Mouse (Mus musculus) heart, postnatal 25 days (tissue): ENCODE measurements around the gene Olfr536. TPM values are rescaled to one million over a fixed set of nuclear protein-coding genes. Genes with fewer than 3 reads are reported as not detected.
"Not testable (repeated sequence)": the region's sequence is repeated elsewhere in the genome, so short reads cannot be mapped to it uniquely, and the experiment has no call there.

Experiments
- DNase-seq: peaks from one replicate; pipeline ENCODE4 v3.0.0; 2022; ENCODE audit warnings: low spot score
- intact Hi-C: fragments of 180-260 bp; cut with DNase I; formaldehyde crosslinking; loops from one replicate; pipeline ENCODE4 v1.15.1; 2025
- total RNA-seq, 2 experiments: library from RNA; stranded (reverse); gene quantifications; 2 replicates each; pipeline ENCODE4 v1.2.3; 2021

Olfr536 gene
- not detected for total RNA-seq

GRCm38 (mm10) chr7:140507346-140508021 lies at the start of gene Olfr536:
TSS of gene Olfr536 (minus strand) at chr7:140507396.
- intact Hi-C loops: not testable (repeated sequence)

GRCm38 (mm10) chr7:140539746-140540145 lies 32.5 kb upstream of the Olfr536 start:
- intact Hi-C loops: no loop called here
- DNase-seq: no peak

More at GRCm38 (mm10) chr7:140507346-140508021, at the start of gene Olfr536:
- DNase-seq: not testable (repeated sequence)

GRCm38 (mm10) chr7:140494702-140495101 lies 12.5 kb downstream of the Olfr536 start:
- DNase-seq: no peak
- intact Hi-C loops: no loop called here

GRCm38 (mm10) chr7:140494231-140494630 lies 13.0 kb downstream of the Olfr536 start:
- intact Hi-C loops: no loop called here
- no peak for DNase-seq

GRCm38 (mm10) chr7:140488981-140489380 lies 18.2 kb downstream of the Olfr536 start:
- intact Hi-C loops: no loop called here
- no peak for DNase-seq

GRCm38 (mm10) chr7:140483916-140484315 lies 23.3 kb downstream of the Olfr536 start, which contains the start of gene Olfr535:
TSS of gene Olfr535 (plus strand) at chr7:140484216.
- DNase-seq: no peak

GRCm38 (mm10) chr7:140478733-140479132 lies 28.5 kb downstream of the Olfr536 start:
- intact Hi-C loops: no loop called here
- no peak for DNase-seq

More at GRCm38 (mm10) chr7:140483916-140484315, 23.3 kb downstream of the Olfr536 start, which contains the start of gene Olfr535:
- intact Hi-C loops: no loop called here

GRCm38 (mm10) chr7:140477886-140478285 lies 29.3 kb downstream of the Olfr536 start:
- intact Hi-C loops: no loop called here
- DNase-seq: no peak

GRCm38 (mm10) chr7:140463070-140463469 lies 44.1 kb downstream of the Olfr536 start, which contains the start of gene Olfr533:
TSS of gene Olfr533 (plus strand) at chr7:140463370.
- DNase-seq, intact Hi-C loops: not testable (repeated sequence)

Other genes with a start within 250 kb of the Olfr536 start
- gene Olfr525, start 186.5 kb downstream of the Olfr536 start, total RNA-seq: not detected
- not detected for gene Olfr527, start 173.4 kb downstream of the Olfr536 start, total RNA-seq
- gene Olfr60, start 145.7 kb downstream of the Olfr536 start, total RNA-seq: not detected
- not detected for gene Olfr530, start 131.1 kb downstream of the Olfr536 start, total RNA-seq
- not detected for gene Olfr531, start 104.5 kb downstream of the Olfr536 start, total RNA-seq
- gene Olfr532, start 85.8 kb downstream of the Olfr536 start, total RNA-seq: not detected
- not detected for gene Olfr533, start 44.0 kb downstream of the Olfr536 start, total RNA-seq
- gene Olfr535, start 23.2 kb downstream of the Olfr536 start, total RNA-seq: not detected
- gene Olfr538, start 60.5 kb upstream of the Olfr536 start, total RNA-seq: not detected
- gene Olfr46, start 93.9 kb upstream of the Olfr536 start, total RNA-seq: not detected
- not detected for gene Olfr61, start 121.6 kb upstream of the Olfr536 start, total RNA-seq
- gene Olfr53, start 139.1 kb upstream of the Olfr536 start, total RNA-seq: not detected
- gene Olfr539, start 152.5 kb upstream of the Olfr536 start, total RNA-seq: not detected
- gene Olfr45, start 174.6 kb upstream of the Olfr536 start, total RNA-seq: not detected
- gene Olfr541, start 189.9 kb upstream of the Olfr536 start, total RNA-seq: not detected